Mouse (Mus musculus) gastrocnemius, adult 18-20 months (tissue): ENCODE measurements around the gene Zfp846. TPM values are rescaled to one million over a fixed set of nuclear protein-coding genes. Genes with fewer than 3 reads are reported as not detected.
"Not testable (repeated sequence)": the region's sequence is repeated elsewhere in the genome, so short reads cannot be mapped to it uniquely, and the experiment has no call there.

Experiments used
- DNase-seq: peaks from one replicate; pipeline ENCODE4 v3.0.0; 2021; ENCODE audit warnings: low spot score
- long read RNA-seq, 2 experiments: library from polyadenylated mRNA; stranded (forward); transcript quantifications; one replicate each; pipeline ENCODE4 v2.0.0; 2021
- total RNA-seq, 2 experiments: library from RNA; stranded (reverse); gene quantifications; 2 replicates each; pipeline ENCODE4 v1.2.3; 2021

Gene Zfp846
- total RNA-seq, result 1 to 10 TPM; 1.7 to 2.3 TPM
- long read RNA-seq, experiment 1, result 0 reads
- long read RNA-seq, experiment 2, partial matches to known transcripts, result 0 of 1 reads
- long read RNA-seq, experiment 2, other reads (novel, unspliced or antisense), result 0 of 1 reads

DNA sequence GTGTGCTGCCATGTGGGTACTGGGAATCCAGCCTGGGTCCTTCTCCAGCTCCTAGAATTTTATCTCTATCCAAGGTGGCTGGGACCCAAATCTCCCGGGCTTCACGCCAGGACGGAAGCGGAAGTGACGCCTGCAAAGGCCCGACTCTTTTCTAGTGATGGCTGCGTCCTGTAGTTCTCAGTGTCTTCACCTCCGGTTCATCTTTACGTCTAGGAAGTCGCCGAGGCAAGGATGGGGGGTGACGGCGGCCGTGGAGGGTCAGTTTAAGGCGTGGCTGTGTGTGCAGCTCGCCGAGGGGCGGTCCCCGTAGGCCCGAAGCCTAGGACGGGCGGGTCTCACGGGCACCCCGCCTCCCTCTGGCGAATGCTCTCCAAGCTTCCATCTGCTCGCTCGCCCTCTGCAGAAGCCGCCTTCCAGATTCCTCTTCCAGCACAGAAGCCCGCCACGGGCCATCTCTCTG is at the start of gene Zfp846:
Gene Zfp846 (plus strand): TSS at position 117 of the 460 bp plus-strand sequence.
- peak; percentile 98 for DNase-seq

DNA sequence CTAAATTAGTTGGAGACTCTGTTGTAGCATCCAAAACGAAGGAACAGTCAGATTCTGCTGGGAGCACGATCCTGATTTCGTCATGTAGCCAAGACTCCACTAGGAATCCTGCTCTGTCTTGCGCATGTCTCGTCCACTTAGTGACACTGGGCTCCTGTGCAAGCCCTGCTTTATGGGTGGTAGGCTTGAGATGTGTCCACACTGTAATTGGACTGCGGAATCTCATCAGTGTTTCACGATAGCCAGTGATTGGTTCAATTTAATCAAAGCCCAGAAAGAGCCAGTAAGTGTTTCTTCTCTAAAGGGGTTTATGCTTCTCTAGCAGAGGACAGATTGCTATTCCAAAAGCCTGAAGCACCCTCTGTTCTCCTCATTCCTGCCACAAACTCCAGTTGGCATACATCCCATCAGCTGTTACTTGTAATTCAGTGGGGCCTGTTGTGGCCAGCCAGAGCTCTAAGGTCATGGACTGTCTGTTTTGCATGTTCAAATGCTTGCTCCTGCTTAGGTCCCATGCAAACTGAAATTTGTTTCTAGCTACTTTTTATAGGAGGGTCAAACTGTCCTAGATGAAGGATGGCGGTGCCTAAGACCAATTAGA is 46.7 kb upstream of the Zfp846 start:
- peak; percentile 13 for DNase-seq

DNA sequence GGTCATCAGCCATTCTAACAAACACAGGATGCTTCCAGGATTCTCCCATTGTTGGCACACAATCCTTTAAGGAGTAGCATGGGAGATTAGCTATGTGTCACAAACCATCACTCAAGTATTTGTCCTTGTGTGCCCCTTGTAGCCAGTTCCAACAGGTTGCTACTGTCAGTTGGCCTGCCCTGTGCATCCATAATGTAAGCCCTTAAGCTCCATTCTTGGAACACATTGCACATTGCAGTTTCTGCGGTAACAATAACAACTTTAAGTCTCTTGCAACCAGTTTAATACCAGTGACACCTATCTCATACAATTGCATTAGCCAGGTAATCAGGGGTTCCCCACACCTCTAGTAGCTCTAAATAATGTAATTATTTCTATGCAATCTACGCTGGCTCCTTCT is 44.5 kb upstream of the Zfp846 start:
- DNase-seq, result no peak

DNA sequence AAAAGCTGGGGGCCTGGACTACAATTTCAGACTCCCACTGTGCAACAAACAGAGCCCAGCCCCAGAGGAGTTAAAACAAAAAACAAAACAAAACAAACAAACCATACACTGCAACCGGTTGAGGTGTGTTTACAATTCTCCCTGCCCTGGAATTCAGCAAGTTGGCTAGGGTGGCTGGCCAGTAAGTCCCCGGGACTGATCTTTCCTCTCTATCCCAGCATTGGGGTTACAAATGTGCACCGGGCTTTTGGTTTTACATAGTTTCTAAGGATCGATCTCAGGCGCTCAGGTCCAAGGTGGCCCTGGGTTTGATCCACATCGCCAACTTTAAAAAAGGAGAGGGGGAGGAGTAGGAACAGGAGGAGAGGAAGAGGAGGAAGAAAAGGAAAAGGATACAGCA is 37.6 kb upstream of the Zfp846 start:
- DNase-seq, result no peak

DNA sequence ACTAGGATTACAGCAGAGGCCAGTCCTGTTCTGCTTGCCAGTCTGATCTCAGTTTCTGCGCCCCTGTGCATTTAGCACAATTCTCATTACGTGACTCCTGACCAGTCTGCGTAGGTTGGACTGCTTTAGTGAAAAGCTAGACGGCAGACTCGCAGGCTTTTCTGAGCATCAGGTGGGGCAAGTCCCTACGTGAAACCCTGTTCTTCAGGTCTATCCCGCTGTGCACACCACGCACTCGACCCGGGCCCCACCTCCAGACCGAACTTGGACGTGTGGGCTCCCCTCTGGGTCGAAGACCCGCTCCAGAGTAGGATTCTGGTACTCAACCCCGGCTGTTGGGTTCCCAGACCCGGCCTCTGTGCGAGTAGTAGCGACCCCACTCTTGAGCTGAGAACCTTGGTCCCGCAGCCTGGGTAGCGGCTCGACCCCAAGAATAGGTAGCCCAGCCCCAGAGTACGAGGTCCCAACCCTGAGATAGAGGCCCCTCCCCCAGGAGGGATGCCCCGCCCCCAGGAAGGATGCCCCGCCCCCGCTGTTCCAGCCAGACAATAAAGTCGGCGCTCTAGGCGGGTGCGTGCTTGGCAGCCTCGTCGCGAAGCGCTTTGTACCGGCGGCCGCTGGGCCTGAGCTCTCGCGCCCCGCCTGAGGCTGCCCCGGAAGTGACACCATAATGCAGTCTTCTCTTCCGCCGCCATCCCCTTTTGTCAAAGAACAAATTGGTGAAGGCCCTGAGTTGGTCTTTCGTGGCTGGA is 36.8 kb upstream of the Zfp846 start:
- DNase-seq, result peak; percentile 76

DNA sequence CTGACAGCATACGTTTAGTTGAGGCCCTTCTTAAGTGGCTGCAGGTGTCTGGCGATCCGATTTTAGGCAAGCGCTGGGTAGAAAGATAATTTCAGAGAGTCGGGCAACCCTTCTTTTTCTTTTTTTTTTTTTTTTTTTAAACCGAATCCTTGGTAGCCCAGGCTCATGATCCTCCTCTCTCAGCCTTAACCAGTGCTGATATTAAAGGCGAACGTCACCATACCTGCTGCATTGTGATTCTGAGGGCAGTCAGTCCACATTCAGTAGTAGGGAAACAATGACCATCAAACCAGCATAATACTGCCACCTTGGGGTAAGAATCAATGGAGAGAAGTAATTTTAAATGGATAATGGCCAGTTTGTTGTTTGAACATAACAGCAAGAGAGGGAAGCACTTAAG is 35.9 kb upstream of the Zfp846 start:
- DNase-seq, result peak; percentile 30

DNA sequence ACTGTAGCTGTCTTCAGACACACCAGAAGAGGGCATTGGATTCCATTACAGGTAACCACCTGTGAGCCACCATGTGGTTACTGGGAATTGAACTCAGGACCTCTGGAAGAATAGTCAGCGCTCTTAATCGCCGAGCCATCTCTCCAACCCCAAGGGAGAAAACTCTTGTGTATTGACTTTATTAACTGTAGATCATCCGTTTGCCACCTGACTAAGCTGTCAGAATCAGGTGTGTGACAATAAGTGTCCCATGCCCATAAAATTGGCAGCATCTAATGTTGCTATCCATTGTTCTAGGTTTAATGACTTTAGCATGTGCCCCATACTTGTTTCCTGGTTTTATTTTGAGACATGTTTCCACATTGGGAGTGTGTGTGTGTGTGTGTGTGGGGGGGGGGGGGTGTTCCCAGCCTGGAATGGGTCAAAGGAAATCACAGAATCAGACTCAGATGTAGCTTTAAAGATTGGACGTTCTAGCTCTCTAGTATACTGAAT is 29.3 kb upstream of the Zfp846 start:
- DNase-seq, result peak; percentile 4

DNA sequence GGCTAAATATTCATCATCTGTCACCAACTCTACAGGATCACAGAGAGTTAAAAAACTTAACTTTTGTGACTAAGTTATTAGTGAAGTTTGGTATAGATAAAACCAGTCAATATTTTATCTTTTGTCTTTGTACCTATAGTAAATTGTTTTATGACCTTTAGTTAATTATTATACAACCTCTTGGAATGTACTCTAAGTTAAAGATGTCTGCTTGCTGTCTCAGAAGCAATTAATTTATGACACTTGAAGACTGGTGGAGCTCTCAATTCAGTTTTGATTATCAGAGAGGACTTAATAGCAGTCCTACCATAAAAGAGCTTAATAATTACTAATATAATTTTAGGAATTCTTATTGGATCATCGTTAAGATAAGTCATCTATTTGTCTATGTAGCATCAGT is 28.4 kb upstream of the Zfp846 start:
- DNase-seq, result no peak

DNA sequence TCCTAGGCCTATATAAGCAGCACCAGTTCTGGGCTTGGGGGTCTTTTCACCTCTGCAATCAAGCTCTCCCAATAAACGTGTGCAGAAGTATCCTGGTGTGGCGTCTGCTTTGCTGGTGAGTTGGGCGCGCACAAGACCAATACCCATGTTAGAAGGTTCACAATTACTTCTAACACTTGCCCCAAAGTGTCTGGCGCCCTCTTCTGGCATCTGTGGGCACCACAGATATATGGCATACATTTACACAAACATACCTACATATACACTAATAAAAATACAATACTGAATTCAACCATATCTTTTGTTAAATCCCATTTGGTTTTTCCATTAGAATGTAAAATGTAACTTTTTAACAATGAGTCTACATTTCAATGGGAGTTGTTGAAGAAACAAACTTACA is 18.9 kb upstream of the Zfp846 start:
- DNase-seq, result no peak

DNA sequence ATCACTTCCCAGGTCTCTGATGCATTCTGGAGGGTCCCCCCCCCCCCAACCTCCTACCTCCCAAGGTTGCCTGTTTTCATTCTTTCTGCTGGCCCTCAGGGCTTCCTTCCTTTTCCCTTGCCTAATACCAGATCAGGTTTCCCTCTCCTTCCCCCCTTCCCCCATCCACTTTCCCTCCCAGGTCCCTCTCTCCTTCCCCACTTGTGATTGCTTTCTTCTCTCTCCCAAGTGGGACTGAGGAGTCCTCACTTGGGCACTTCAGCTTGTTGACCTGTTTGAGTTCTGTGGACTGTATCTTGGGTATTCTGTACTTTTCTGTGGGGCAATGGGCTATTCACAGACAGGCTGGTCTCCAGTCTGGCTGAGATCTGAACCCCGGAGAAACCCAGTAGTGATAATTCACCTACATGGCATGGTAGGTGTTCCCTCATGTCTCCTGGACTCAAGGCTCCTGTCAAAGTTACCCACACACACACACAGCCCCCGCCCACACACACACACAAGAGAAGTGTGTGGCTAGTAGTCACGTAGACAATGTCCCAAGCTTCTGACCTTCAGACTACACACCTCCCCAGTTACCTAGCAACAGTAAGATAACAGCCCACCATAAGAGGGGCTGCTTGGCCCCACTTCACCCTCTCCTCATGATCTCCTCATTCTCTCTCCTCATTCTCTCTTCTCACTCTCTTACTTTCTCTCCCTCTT is 15.6 kb upstream of the Zfp846 start:
- not testable (repeated sequence) for DNase-seq

DNA sequence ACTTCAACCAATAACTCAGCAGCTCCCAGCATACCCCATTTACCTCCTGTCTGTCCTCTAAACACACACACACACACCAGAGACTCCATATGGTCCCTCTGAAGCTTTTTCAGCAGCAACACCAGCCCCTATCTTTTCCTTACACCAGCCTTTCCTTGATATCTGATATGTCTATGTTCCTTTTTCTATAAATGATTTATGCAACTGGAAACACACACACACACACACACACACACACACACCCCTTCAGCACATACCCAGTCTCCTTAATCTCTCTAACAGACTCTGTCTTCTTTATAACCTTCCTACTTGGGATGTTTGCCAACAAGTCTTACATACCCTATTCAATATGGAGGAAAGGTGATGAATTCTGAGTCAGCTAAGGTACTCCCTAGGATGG is 10.0 kb upstream of the Zfp846 start:
- DNase-seq, result no peak

DNA sequence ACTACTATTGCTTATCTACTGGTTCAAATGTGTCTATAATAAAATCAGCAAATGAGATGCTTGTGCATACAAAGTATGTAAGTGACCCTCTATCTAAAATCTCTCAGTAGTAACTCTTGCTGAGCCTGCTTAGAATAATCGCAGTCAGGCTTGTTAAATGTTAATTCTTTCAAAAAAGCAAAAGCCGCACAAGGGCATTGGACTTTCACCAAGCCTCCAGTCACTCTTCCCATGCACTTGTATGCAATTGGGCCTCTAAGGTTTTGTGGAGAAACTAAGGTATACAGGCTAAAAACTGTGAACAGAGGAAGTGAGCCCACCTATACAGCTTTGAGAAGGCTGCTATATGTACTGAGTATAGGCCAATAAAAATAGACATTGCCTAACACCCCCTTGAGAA is 4.5 kb upstream of the Zfp846 start:
- DNase-seq, result no peak

DNA sequence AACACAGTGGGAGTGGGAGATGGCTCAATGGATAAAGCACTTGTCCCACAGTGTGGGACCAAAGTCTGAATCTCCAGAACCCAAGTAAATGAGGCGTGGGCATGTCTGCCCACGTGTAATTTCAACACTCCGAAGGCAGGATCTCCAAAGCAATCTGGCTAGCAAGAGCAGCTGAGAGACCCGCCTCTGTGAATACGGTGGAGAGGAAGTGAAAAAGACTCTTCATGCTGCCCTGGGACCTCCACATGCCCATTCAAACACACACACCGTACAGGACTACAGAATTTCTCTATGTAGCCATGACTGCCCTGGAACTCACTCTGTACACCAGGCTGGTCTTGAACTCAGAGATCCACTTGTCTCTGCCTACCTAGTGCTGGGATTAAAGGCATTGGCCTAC is 20.2 kb downstream of the Zfp846 start:
- no peak for DNase-seq

DNA sequence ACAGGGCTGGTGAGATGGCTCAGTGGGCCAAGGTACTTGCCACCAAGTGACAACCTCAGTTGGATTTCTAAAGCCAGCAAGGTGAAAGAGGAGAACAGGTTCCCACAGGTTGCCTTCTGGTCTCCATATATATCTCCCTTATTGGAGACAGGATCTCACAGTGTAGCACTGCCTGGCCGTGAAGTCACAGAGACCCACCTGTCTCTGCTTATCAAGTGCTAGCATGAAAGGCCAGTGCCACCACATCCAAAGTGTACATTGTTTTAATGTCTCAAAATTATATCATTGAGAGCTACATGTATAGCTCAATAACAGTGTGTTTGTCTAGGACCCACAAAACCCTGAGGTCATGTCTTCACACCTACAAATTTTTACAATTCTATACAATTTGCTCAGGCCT is 25.2 kb downstream of the Zfp846 start:
- DNase-seq, result no peak

DNA sequence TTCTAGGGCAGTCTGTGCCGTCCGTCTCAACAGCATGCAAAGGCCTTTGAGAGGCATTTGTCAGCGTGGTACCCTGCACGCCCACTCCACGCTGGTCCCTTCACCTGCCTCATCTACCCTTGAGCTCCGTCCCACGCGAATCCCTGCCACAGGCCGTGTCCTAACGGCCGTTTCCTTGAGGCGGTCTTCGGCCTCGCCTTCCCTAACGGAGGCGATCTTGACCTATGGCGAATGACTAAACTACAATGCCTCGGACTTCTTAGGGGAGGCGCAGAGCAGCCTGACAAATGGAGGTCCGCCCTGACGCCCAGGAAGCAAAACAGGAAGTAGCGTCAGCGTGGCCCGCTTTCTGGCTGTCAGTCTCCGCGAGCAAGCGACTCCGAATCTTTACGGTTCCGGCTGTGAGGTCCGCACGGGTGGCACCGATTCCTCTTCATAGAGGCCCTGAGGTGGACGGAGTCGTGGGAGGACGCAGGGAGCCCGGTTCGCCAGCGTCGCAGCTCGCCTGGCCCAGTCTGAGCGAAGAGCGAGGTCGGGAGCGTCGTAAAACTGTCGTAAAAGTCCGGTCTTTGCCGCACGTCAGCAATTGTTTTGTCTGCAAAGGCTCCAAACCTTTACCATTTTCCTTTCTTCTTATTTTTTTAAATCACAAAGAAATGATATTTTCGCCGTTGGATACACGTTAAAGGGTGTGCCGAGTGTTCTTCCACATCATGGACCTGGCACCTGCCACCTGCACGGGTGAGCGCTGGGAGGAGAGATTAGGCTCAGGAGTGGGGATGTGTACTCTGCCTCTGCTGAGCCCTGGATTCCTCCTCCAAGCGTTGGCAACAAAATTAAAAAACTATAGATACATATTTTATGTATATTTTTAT is 26.2 kb downstream of the Zfp846 start:
- DNase-seq, result peak; percentile 82

DNA sequence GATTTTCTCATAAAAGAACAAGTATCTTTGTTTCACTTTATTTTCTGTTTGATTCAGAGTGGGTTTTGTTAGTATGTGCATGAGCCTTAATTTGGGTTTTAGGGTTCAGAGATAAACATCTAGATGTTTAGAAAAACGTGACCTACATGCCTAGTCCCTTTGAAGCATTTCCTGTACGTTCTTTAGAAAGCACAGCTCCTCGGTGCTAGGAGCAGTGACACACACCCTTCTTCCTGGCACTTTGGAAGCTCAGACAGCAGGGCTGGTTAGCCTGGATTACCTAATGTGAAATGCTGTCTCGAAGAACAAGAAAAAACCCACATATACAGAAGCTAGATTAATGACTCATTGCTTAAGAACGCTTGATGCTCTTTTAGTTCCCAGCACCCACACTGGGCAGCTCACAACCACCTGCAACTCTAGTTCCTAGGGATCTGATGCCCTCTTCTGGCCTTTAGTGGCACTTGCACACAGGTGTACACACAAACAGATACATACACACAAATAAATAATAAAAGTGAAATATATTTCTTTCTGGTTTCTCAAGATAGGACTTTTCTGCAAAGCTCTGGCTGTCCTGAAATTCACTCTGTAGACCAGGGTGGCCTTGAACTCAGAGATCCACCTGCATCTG is 28.9 kb downstream of the Zfp846 start:
- no peak for DNase-seq

DNA sequence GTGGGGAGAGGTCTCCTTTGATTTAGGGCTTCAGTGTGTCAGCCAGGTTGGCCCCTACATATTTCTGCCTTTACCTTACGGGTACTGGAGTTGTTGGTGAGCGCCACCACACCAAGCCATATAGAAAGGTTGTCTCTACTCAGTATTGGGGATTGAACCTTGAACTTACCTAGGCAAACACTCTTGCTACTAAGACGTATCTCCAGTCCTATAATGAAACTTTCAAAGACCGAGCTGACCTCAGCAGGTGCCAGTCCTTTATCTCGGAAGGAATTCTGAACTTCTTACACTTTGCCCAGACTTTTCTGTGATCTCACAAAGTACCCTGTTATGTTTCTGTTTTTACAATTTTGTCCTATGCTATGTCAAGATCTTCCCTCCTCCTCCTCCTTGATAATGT is 30.9 kb downstream of the Zfp846 start:
- DNase-seq, result no peak

DNA sequence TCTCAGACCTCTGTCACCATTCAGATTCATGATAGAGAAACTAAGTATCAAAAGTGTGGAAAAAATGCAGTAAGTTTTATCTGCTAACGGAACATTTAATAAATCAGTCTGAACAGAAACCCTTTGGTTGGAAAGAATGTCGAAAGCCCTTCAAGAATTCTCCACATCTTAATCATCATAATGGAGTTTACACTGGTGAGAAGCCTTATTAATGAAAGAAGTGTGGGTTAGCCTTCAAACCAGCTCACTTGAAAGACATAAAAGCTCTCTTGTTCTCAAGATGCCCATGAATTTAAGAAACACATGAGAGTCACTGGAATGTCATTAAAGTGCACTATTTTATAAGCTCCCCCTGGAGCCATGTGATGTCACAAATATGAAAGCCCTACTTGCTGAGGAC is 35.6 kb downstream of the Zfp846 start:
- DNase-seq, result no peak

DNA sequence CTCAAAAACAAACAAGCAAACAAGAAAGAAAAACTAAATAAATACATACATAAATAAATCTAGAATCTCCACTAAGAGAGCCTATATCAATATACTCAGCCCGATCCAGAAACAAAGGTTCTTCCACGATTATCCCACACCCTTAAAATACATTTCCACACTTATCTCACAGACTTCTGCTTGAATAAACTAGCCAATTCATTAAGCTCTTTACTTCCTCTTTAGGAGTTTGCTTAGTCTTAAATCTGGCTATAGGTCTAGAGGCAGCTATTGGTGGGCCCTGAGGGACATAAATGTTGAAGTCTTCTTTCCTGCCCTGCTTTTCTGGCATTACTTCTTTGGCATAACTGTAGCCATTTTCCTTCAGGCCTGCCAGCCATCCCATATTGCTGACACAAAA is 50.2 kb downstream of the Zfp846 start:
- no peak for DNase-seq

DNA sequence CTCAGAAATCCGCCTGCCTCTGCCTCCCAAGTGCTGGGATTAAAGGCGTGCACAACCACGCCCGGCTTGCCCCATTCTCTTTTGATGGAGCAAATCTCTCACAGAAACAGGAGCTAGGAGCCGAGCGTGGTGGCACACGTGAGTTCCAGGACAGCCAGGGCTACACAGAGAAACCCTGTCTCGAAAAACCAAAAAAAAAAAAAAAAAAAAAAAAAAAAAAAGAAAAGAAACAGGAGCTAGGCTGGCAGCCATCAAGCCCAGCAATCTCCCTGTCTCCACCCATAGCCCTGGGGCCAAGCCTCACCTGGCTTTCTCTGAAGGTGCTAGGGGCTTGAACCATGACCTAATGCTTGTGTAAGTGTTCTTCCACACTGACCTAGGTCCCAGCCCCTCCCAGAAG is 54.6 kb downstream of the Zfp846 start:
- DNase-seq, result not testable (repeated sequence)

DNA sequence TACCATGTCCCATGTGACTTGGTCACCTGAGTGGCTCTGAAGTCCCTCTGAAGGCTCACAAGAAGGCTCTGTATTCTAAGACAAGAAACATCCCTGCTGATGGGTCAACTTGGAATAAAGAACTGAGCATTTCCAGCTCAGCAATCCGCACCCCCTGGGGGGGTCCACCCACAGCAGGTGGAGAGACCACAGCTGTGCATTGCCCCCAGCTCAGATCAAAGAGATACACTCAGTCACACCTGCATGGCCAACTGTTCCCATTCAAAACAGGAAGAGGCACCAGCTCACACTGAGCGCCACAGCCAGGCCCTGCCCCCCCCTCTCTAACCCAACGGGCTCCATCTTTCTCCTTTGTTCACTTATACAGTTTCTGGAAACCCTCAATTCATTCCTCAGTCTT is 55.2 kb downstream of the Zfp846 start:
- no peak for DNase-seq
